Comparison of ENCODE assay signal across 8 mouse cellular contexts in the genomic region with DNA sequence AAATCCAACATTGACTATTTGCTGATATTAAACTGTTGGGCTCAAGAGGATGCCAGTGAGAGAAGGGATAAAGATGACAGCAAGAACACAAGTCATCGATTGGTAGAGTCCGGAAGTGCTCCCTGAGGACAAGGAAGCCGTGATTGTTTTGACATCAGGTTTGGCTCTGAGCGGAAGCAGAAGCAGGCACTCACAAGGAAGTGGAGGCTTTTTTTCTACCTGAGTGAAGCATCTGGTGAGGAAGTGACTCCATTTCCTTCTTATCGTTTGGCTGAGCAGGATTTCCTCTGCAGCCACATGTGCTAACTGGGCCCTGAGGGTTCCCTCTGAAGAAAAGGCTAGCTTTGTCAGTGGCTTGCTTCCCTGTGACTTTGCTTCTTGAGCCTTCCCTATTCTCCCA.
DNase-seq lines count a peak whose midpoint lies in the region; ATAC-seq lines count a peak whose summit lies in the region.

No protein-coding gene starts in this region.

- no peak overlapping the region for H3K4me3 ChIP-seq in forebrain, embryonic 10.5 days
- no peak overlapping the region for H3K4me3 ChIP-seq in forebrain, embryonic 12.5 days (replicated peaks)
- H3K4me3 ChIP-seq in midbrain, embryonic 10.5 days: no peak overlapping the region
- H3K4me3 ChIP-seq in midbrain, embryonic 13.5 days (replicated peaks): no peak overlapping the region
- H3K4me3 ChIP-seq in stomach, embryonic 16.5 days (replicated peaks; ENCODE audit: low read length): no peak overlapping the region
- no peak overlapping the region for H3K4me3 ChIP-seq in forebrain, embryonic 14.5 days (ENCODE audit: low read depth, low read length)

- H3K4me2 ChIP-seq in forebrain, embryonic 12.5 days: no peak overlapping the region
- H3K4me2 ChIP-seq in midbrain, embryonic 13.5 days (replicated peaks): no peak overlapping the region
- H3K4me2 ChIP-seq in stomach, embryonic 16.5 days (ENCODE audit: low read depth, low read length): no peak overlapping the region
- H3K4me2 ChIP-seq in forebrain, embryonic 14.5 days (ENCODE audit: low read length): no peak overlapping the region

- no peaks in the 10 kb centered on the region for H3K27me3 ChIP-seq in forebrain, embryonic 10.5 days (ENCODE audit: poor library complexity, severe bottlenecking)
- H3K27me3 ChIP-seq in forebrain, embryonic 12.5 days: no peaks in the 10 kb centered on the region
- H3K27me3 ChIP-seq in midbrain, embryonic 10.5 days (ENCODE audit: low read depth, poor library complexity, severe bottlenecking): no peaks in the 10 kb centered on the region
- no peaks in the 10 kb centered on the region for H3K27me3 ChIP-seq in midbrain, embryonic 13.5 days
- H3K27me3 ChIP-seq in stomach, embryonic 16.5 days (ENCODE audit: control insufficient read depth, insufficient read depth, low read length): no peaks in the 10 kb centered on the region
- H3K27me3 ChIP-seq in forebrain, embryonic 14.5 days (replicated peaks; ENCODE audit: control insufficient read depth, insufficient read depth, low read length): no peaks in the 10 kb centered on the region

- no peak overlapping the region for H3K9ac ChIP-seq in forebrain, embryonic 12.5 days
- H3K9ac ChIP-seq in midbrain, embryonic 13.5 days (replicated peaks): no peak overlapping the region
- no peak overlapping the region for H3K9ac ChIP-seq in stomach, embryonic 16.5 days (ENCODE audit: low read length)
- H3K9ac ChIP-seq in forebrain, embryonic 14.5 days (ENCODE audit: low read length): no peak overlapping the region

- H3K36me3 ChIP-seq in forebrain, embryonic 10.5 days (replicated peaks): no peaks in the 10 kb centered on the region
- H3K36me3 ChIP-seq in forebrain, embryonic 12.5 days (replicated peaks): no peaks in the 10 kb centered on the region
- H3K36me3 ChIP-seq in midbrain, embryonic 10.5 days: no peaks in the 10 kb centered on the region
- no peaks in the 10 kb centered on the region for H3K36me3 ChIP-seq in midbrain, embryonic 13.5 days
- no peaks in the 10 kb centered on the region for H3K36me3 ChIP-seq in stomach, embryonic 16.5 days (ENCODE audit: control insufficient read depth, insufficient read depth, low read length)
- no peaks in the 10 kb centered on the region for H3K36me3 ChIP-seq in forebrain, embryonic 14.5 days (ENCODE audit: control insufficient read depth, insufficient read depth, low read length)

- H3K27ac ChIP-seq in forebrain, embryonic 10.5 days: 0 out of 2 replicates have a peak overlapping the region, but pooled peaks have one; percentile 44
- H3K27ac ChIP-seq in forebrain, embryonic 12.5 days: no peak overlapping the region
- H3K27ac ChIP-seq in midbrain, embryonic 10.5 days (replicated peaks): 0 out of 2 replicates have a peak overlapping the region, but pooled peaks have one; percentile 19
- no peak overlapping the region for H3K27ac ChIP-seq in midbrain, embryonic 13.5 days
- peak overlapping the region; percentile 7; the same call in 1 of the 2 replicates for H3K27ac ChIP-seq in stomach, embryonic 16.5 days (ENCODE audit: low read length)
- no peak overlapping the region for H3K27ac ChIP-seq in forebrain, embryonic 14.5 days (ENCODE audit: low read depth, low read length)

- no peak for DNase-seq in forebrain, embryonic 10.5 days (ENCODE audit: extremely low spot score, low spot score)
- DNase-seq in midbrain, embryonic 10.5 days (ENCODE audit: low spot score): no peak
- DNase-seq in heart, postnatal 4 days: peak; percentile 17
- no peak for DNase-seq in forebrain, embryonic 14.5 days (ENCODE audit: low spot score)
- DNase-seq in urinary bladder, postnatal 25 days (ENCODE audit: low spot score): no peak

- peaks cover 5% of the 10 kb centered on the region; the same call in 1 of the 2 replicates for H3K4me1 ChIP-seq in forebrain, embryonic 10.5 days
- peaks cover 11% of the 10 kb centered on the region; the same call in 1 of the 2 replicates for H3K4me1 ChIP-seq in forebrain, embryonic 12.5 days
- peaks cover 10% of the 10 kb centered on the region for H3K4me1 ChIP-seq in midbrain, embryonic 10.5 days
- H3K4me1 ChIP-seq in midbrain, embryonic 13.5 days (replicated peaks): peaks cover 10% of the 10 kb centered on the region
- H3K4me1 ChIP-seq in stomach, embryonic 16.5 days (ENCODE audit: control insufficient read depth, insufficient read depth, low read length): peaks cover 23% of the 10 kb centered on the region
- no peaks in the 10 kb centered on the region for H3K4me1 ChIP-seq in forebrain, embryonic 14.5 days (ENCODE audit: control insufficient read depth, insufficient read depth, low read length)

- 86% methylated on average over 5 of the region's 5 CpGs for WGBS in forebrain, embryonic 10.5 days
- 85% methylated on average over 5 of the region's 5 CpGs for WGBS in forebrain, embryonic 12.5 days
- WGBS in midbrain, embryonic 10.5 days: 86% methylated on average over 5 of the region's 5 CpGs
- 90% methylated on average over 5 of the region's 5 CpGs for WGBS in midbrain, embryonic 13.5 days
- 76% methylated on average over 5 of the region's 5 CpGs for WGBS in stomach, embryonic 16.5 days
- 90% methylated on average over 5 of the region's 5 CpGs for WGBS in forebrain, embryonic 14.5 days

- H3K9me3 ChIP-seq in forebrain, embryonic 10.5 days: no peaks in the 10 kb centered on the region
- no peaks in the 10 kb centered on the region for H3K9me3 ChIP-seq in forebrain, embryonic 12.5 days
- no peaks in the 10 kb centered on the region for H3K9me3 ChIP-seq in midbrain, embryonic 10.5 days (replicated peaks)
- H3K9me3 ChIP-seq in midbrain, embryonic 13.5 days: no peaks in the 10 kb centered on the region
- no peaks in the 10 kb centered on the region for H3K9me3 ChIP-seq in stomach, embryonic 16.5 days (replicated peaks; ENCODE audit: control insufficient read depth, low read length)
- H3K9me3 ChIP-seq in forebrain, embryonic 14.5 days (replicated peaks; ENCODE audit: control insufficient read depth, low read length): no peaks in the 10 kb centered on the region

- no peak for ATAC-seq in forebrain, embryonic 12.5 days (ENCODE audit: low FRiP score)
- ATAC-seq in midbrain, embryonic 13.5 days: no peak
- no peak for ATAC-seq in stomach, embryonic 16.5 days (ENCODE audit: insufficient read depth, low FRiP score)
- no peak for ATAC-seq in forebrain, embryonic 14.5 days

Comparison
In these comparisons a context has a peak if more than half of its experiments do, and no peak if none do; other contexts are left out.
1. H3K27ac ChIP-seq: peak in forebrain, embryonic 10.5 days (single experiment), midbrain, embryonic 10.5 days (single experiment) and stomach, embryonic 16.5 days (single experiment); none in forebrain, embryonic 12.5 days (single experiment), midbrain, embryonic 13.5 days (single experiment) and forebrain, embryonic 14.5 days (single experiment).